Mouse (Mus musculus) gastrocnemius, adult 18-20 months (tissue): ENCODE data around the gene Rbfox2. TPM values are rescaled to one million over a fixed set of nuclear protein-coding genes. Genes with fewer than 3 reads are reported as not detected.

Experiments used
- DNase-seq: peaks from one replicate; pipeline ENCODE4 v3.0.0; 2021; ENCODE audit warnings: low spot score
- total RNA-seq, 2 experiments: library from RNA; stranded (reverse); gene quantifications; 2 replicates each; pipeline ENCODE4 v1.2.3; 2021

The Rbfox2 gene
- total RNA-seq, 2 experiments from 2014 or later = 55.1 to 60.4 TPM

- peak; percentile 55 for DNase-seq
Observed at GRCm38 (mm10) chr15:77150424-77150841, 156.4 kb downstream of the Rbfox2 start.

GRCm38 (mm10) chr15:77150000-77150399 is 156.8 kb downstream of the Rbfox2 start:
- no peak for DNase-seq

- DNase-seq = no peak
Observed at GRCm38 (mm10) chr15:77149551-77149950, 157.3 kb downstream of the Rbfox2 start.

- DNase-seq = no peak
Observed at GRCm38 (mm10) chr15:77146942-77147341, 159.9 kb downstream of the Rbfox2 start.

- no peak for DNase-seq
Observed at GRCm38 (mm10) chr15:77144960-77145359, 161.8 kb downstream of the Rbfox2 start.

- no peak for DNase-seq
Observed at GRCm38 (mm10) chr15:77142787-77143186, 164.0 kb downstream of the Rbfox2 start.

GRCm38 (mm10) chr15:77142352-77142751 is 164.5 kb downstream of the Rbfox2 start:
- DNase-seq = no peak

GRCm38 (mm10) chr15:77141711-77142110 is 165.1 kb downstream of the Rbfox2 start:
- DNase-seq = peak; percentile 35

GRCm38 (mm10) chr15:77138282-77138681 is 168.5 kb downstream of the Rbfox2 start:
- no peak for DNase-seq

GRCm38 (mm10) chr15:77134483-77134882 is 172.3 kb downstream of the Rbfox2 start:
- no peak for DNase-seq

- no peak for DNase-seq
Observed at GRCm38 (mm10) chr15:77129154-77129553, 177.7 kb downstream of the Rbfox2 start.

GRCm38 (mm10) chr15:77127737-77128136 is 179.1 kb downstream of the Rbfox2 start:
- no peak for DNase-seq

GRCm38 (mm10) chr15:77126674-77127073 is 180.1 kb downstream of the Rbfox2 start:
- no peak for DNase-seq

GRCm38 (mm10) chr15:77124372-77125117 is 182.3 kb downstream of the Rbfox2 start:
- DNase-seq = no peak

GRCm38 (mm10) chr15:77122824-77123223 is 184.0 kb downstream of the Rbfox2 start:
- DNase-seq = no peak

GRCm38 (mm10) chr15:77122208-77122607 is 184.6 kb downstream of the Rbfox2 start:
- DNase-seq = no peak

- no peak for DNase-seq
Observed at GRCm38 (mm10) chr15:77119666-77120065, 187.1 kb downstream of the Rbfox2 start.

- no peak for DNase-seq
Observed at GRCm38 (mm10) chr15:77117209-77117608, 189.6 kb downstream of the Rbfox2 start.

- DNase-seq = no peak
Observed at GRCm38 (mm10) chr15:77116139-77116722, 190.6 kb downstream of the Rbfox2 start.

GRCm38 (mm10) chr15:77115456-77115855 is 191.3 kb downstream of the Rbfox2 start:
- DNase-seq = no peak

- DNase-seq = no peak
Observed at GRCm38 (mm10) chr15:77113591-77113990, 193.2 kb downstream of the Rbfox2 start.

- no peak for DNase-seq
Observed at GRCm38 (mm10) chr15:77112378-77112777, 194.4 kb downstream of the Rbfox2 start.

- no peak for DNase-seq
Observed at GRCm38 (mm10) chr15:77111924-77112323, 194.9 kb downstream of the Rbfox2 start.
